Mouse (Mus musculus): ENCODE measurements around the gene Ralgps1.

- TF ChIP-seq CTCF (IDR thresholded peaks at IDR 0.05; ENCODE audit: insufficient read depth, low read depth, low read length) = no peak
- TF ChIP-seq POLR2A (IDR thresholded peaks at IDR 0.05; ENCODE audit: insufficient read depth, low read depth, low read length) = no peak
Measured at GRCm38 (mm10) chr2:33395053-33395452, 23.8 kb upstream of the Ralgps1 start.
